Mouse (Mus musculus) A20 (cell line): Measurements from ENCODE around the gene Tarbp1.

Experiments used
- DNase-seq: peaks from one replicate; pipeline ENCODE4 v3.0.0-alpha.2; 2011; ENCODE audit warnings: low read depth, low spot score

Gene Tarbp1

DNA sequence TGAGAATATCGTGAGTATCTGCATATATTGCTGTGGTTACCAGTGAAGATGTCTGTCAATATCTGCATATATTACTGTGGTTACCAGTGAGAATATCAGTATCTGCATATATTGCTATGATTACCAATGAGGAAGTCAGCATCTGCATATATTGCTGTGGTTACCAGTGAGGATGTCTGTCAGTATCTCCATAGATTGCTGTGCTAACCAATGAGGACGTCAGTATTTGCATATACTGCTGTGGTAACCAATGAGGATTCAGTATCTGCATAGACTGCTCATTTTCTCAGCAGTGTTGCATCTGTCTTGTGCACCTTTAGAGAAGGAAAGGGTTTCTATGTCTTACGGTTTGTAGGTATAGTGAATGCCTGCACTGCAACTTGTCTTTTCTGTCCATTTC is 54.0 kb downstream of the Tarbp1 start:
- DNase-seq, result peak; percentile 27

DNA sequence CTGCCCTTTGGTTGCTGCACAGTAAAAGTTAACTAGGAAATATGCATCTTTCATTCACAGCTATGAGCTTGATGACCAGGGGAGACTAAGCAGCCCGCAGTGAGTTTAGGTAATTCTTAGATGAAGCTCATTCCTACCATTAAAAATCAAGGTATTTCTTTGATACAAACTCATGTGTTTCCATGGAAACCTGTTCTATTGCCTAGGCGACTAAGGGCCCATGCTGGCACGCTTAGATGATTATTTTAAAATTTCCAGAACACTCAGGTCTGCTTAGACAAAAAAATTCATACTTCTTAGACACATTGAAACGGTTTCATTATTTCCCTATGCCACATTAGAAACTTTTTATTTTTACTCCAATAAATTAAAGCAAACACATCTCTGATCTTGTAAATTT is 69.8 kb downstream of the Tarbp1 start:
- no peak for DNase-seq

DNA sequence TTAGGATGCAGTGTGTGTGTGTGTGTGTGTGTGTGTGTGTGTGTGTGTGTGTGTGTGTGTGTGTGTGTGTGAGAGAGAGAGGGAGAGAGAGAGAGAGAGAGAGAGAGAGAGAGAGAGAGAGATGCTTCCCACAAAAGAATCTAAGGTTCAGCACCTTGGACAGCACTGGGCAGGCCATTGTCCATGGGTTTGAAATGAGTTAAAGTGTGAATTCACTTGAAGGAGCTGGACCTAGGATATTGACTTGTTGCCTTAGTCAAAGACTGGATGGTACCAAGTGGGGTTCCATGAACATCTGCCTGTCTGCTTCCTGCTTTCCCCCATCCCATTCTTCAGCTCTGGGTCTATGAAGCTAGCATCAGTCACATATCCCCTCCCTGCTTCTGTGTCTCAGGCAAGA is 70.3 kb downstream of the Tarbp1 start:
- DNase-seq, result peak; percentile 30

DNA sequence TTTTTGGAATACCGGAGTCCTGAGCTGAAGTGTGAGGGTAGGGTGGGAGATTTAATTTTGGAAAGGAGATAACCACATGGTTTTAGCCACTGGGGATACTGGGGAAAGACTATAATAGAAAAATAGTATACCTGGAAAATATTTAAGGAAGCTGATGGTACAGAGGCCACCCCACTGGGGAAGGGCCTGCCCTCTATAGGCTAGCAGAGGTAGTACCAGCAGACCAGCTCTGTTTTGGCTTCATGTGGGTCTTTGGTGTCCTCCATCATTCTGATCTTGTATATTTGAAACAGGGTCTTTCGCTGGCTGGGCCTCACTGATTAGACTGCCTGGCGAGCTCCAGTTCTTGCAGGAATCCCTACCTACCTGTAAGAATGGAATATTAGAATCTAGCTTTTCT is 76.5 kb downstream of the Tarbp1 start:
- peak; percentile 27 for DNase-seq

DNA sequence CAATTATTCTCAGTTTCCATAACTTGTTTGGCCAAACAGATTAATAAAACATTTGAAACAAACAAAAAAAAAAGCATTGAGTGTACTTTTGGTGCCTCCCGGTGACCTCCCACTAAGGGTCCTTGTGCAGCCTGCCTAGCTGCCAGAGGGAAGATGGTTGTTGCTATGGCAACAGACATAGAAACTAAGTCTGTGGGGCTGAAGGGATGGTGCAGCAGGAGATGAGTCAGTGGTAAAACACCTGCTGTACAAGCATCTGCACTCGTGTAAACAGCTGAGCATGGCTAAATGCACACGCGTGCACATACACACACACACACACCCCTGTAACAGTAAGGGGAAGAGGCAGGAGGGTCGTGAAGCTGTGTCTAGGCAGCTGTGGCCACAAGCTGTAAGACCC is 78.9 kb downstream of the Tarbp1 start:
- peak; percentile 59 for DNase-seq

DNA sequence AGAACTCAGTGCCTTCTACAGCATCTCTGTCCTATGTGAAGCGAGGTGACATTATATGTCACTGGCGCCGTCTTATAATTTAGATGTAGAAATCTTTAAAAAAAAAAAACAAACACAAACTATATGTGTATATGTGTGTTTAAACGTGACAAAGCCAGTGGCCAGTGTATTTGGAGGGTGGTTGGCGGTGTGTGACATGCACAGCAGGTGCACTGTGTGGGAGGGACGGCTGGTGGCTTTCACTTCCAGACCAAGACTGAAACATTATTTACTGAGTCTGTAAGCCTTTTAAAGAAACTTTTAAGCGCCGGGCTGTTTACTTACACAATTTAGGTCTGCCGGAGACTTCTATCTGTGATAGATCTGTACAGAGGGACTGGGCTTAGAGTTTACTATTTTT is 79.5 kb downstream of the Tarbp1 start:
- peak; percentile 84 for DNase-seq

DNA sequence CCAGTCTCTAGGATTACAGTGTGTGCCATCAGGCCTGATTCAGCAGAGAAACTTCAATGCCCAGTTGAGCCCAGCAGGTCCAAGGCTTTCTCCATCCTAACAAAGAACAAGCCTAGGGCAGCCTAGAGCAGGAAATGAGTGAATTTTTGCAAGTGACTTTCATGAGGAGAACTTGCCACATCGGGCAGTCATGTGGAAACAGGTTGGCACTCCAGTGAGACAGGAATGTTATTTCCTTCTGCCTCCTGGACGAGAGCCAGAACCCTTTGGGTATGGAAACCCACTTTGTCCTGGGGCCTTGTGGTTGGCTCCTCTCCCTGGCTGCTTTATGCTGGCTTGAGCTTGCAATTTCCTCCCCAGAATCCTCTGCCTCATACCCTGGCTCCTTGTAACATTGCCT is 83.3 kb downstream of the Tarbp1 start:
- no peak for DNase-seq

DNA sequence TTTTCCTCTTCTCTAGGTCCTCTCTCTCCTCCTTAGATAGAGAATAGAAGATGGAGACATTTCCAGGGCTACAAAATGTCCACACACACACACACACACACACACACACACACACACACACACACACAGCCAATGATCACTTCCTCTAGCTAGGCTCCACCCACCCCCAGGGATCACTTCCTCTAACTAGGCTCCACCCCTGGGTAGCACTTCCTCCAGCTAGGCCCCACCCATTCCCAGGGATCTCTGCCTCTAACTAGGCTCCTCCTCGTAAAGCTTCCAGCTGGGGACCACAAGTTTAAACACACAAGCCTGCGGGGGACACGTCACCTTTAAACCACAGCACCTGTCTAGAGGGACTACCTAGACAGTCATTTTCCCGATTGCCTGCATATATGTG is 87.3 kb downstream of the Tarbp1 start:
- DNase-seq, result peak; percentile 84

DNA sequence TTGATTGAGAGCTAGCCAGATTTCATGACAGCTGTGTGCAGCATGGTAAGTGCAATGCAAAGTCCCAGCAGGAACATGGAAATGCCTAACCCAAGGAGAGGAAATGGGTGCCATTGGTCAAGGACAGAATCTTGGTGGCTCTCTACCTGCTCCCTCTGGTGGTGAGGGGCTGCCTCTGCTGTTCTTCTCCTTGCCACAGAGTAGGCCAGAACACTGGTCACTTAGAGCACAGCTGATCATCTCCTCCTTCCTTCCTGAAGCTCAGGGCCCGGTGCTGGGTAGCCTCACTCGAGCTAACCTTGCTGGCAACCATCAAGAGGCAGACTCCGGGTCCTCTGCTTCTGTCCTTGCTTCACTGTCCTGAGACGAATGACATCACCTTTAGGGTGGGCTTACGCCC is 92.1 kb downstream of the Tarbp1 start:
- DNase-seq, result peak; percentile 41

DNA sequence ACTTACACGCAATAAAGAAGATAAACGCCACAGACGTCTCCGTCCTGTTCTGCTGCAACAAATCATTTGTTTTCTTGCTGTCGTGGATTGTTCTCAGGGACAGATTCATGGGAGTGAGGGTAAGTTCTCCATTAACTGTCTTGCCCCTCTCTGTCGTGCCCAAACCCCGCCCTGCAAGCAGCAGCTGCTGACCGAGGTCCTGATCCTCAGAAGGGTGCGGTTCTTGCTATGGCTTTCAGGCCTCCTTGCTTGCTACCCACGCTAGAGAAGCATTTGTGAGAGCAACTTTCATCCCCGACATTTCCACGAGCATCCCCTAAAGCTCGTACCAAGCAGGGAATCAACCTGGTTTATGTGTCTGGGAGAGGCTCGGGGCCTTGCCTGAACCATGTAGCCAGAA is 92.6 kb downstream of the Tarbp1 start:
- no peak for DNase-seq

DNA sequence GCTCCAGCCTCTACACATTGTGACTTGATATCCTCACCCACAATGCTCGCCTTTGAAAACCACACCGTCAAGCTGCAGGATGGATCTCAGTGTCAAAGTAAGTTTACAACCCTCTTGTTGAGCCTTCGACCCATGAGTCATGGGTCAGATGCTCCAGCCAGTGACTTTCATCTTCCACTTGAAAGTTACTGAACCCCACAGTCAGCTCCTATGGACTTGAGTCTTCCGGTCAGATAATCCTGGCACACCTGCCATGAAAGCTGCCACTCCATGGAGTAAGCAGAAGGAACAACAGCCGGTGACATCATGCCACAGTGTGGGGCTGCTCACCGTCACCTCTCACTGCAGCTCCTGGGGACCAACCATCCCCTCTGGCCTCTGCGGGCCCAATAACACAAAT is 93.6 kb downstream of the Tarbp1 start:
- no peak for DNase-seq

DNA sequence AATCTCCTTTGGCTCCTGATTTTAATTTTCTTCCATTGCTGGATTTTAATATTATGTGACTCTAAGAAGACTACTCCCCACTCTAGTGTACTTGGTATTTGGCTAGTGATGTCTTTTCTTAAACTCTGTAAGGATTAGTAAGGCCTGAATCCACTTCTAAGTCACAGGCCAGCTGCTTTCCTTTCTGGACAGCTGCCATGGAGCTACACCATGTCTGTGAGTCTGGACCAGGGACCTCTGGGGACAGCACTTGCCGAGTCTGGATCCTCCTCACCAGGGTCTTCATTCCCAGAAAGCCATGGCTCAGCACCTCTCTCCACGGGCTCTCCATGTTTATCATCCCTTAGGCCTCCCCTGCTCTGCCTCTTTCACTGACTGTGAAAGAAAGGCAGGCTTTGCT is 94.7 kb downstream of the Tarbp1 start:
- DNase-seq, result no peak

DNA sequence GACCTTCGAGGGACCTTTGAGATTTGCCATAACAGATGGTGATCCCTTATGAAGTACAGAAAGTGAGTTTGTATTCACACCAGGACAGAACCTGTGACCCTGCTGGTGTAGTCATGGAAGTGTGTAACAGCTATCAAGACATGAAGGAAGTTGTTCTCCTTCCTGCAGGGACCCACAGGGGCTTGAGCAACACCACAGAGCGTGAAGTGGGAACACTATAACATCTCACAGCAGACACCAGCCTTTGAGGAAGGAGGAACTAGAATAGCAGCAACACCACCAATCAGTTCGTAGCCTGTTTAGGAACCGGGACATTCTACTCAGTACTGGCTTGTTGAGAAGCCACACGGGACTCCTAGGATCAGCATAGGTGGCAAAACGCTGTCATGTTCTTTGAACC is 95.3 kb downstream of the Tarbp1 start:
- DNase-seq, result no peak
